Mouse (Mus musculus) liver, postnatal 0 days (tissue): ENCODE results near the gene Xpnpep1.

Experiments
- CTCF ChIP-seq: sonication (generic); IDR thresholded peaks from 2 replicates; pipeline ENCODE4 v1.5.1; 2016; ENCODE audit warnings: antibody characterized with exemption, low read depth
- EP300 ChIP-seq: IDR thresholded peaks from 2 replicates; pipeline ENCODE4 v1.6.1; 2016; ENCODE audit warnings: antibody characterized with exemption, low read depth, mild to moderate bottlenecking

DNA sequence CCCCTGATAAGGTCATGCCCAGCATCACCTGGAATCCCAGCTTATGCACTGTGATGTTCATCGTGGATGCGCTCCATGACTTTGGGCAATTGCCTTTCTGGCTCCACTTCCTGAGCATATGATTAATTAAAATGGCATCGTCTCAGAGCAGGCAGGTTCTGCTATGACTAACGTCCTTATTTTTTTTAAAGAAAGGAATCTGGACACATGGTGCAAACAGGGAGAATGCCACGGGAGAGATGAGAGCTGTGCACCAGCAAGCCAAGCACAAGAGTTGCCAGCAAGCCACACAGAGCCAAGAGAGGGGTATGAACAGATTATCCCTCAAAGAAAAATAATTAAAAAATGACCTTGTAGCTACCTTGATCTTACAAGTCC, 1.1 kb upstream of the Xpnpep1 start:
- TF ChIP-seq CTCF, result no peak
- no peak for TF ChIP-seq EP300
